Mouse (Mus musculus) G1E (cell line): ENCODE measurements around the gene H2al2a. TPM values are rescaled to one million over a fixed set of nuclear protein-coding genes. Genes with fewer than 3 reads are reported as not detected.

Experiments used
- ATAC-seq: 2 replicates; pipeline ENCODE4 v1.8.0; 2016; ENCODE audit warnings: mild to moderate bottlenecking; ENCODE audit not compliant: insufficient number of reproducible peaks, poor library complexity, low FRiP score, severe bottlenecking; ENCODE audit errors: extremely low read depth
- DNase-seq: peaks from one replicate; pipeline ENCODE4 v3.0.0; 2012; ENCODE audit warnings: low spot score
- H3K27me3 ChIP-seq: 2 replicates; pipeline ENCODE4 v1.6.1; 2012; ENCODE audit warnings: mild to moderate bottlenecking, low read length, inconsistent platforms; ENCODE audit not compliant: insufficient read depth
- H3K36me3 ChIP-seq: replicated peaks from 2 replicates; pipeline ENCODE3; 2012; ENCODE audit warnings: mild to moderate bottlenecking, inconsistent platforms
- H3K4me1 ChIP-seq: 2 replicates; pipeline ENCODE4 v1.6.1; 2012; ENCODE audit warnings: low read depth, low read length, inconsistent platforms, mixed read lengths; ENCODE audit not compliant: insufficient read depth
- H3K4me3 ChIP-seq: 2 replicates; pipeline ENCODE4 v1.5.1; 2012; ENCODE audit warnings: low read depth, mild to moderate bottlenecking, inconsistent platforms, low read length, moderate library complexity, mixed read lengths
- H3K9me3 ChIP-seq: replicated peaks from 2 replicates; pipeline ENCODE4 v1.6.1; 2012; ENCODE audit warnings: inconsistent platforms
- CTCF ChIP-seq: IDR thresholded peaks from 2 replicates; pipeline ENCODE4 v1.5.1; 2012; ENCODE audit warnings: low read depth, low read length, inconsistent platforms, mixed read lengths
- GATA1 ChIP-seq: IDR thresholded peaks from 2 replicates; pipeline ENCODE4 v1.6.1; 2012; ENCODE audit warnings: borderline replicate concordance, low read length, inconsistent platforms, mixed read lengths
- GATA2 ChIP-seq: IDR thresholded peaks from 2 replicates; pipeline ENCODE4 v1.6.1; 2012; ENCODE audit warnings: low read depth, low read length, inconsistent platforms, borderline replicate concordance
- POLR2AphosphoS5 ChIP-seq: IDR thresholded peaks from 2 replicates; pipeline ENCODE4 v1.6.1; 2012; ENCODE audit warnings: low read depth, low read length, inconsistent platforms; ENCODE audit not compliant: insufficient replicate concordance
- TAL1 ChIP-seq: conservative IDR thresholded peaks from 2 replicates; pipeline ENCODE4 v1.6.1; 2012; ENCODE audit warnings: low read depth, low read length, inconsistent platforms, mixed read lengths
- polyA plus RNA-seq: library from polyadenylated mRNA; stranded (reverse); fragments of >175 nt; gene quantifications from 2 replicates; pipeline ENCODE4 v1.2.3, GENCODE M21; 2012
- total RNA-seq, 2 experiments: library from RNA; stranded (forward) in 1 of 2; stranded (reverse) in 1 of 2; fragments of 200-1000 nt in 1 of 2; fragments of >200 nt in 1 of 2; fragmentation: Nextera tagmentation in 1 of 2; gene quantifications; 2 replicates each; pipeline ENCODE4 v1.2.3; 2014 to 2017

H2al2a gene
- total and polyA plus RNA-seq, 3 experiments: not detected

DNA sequence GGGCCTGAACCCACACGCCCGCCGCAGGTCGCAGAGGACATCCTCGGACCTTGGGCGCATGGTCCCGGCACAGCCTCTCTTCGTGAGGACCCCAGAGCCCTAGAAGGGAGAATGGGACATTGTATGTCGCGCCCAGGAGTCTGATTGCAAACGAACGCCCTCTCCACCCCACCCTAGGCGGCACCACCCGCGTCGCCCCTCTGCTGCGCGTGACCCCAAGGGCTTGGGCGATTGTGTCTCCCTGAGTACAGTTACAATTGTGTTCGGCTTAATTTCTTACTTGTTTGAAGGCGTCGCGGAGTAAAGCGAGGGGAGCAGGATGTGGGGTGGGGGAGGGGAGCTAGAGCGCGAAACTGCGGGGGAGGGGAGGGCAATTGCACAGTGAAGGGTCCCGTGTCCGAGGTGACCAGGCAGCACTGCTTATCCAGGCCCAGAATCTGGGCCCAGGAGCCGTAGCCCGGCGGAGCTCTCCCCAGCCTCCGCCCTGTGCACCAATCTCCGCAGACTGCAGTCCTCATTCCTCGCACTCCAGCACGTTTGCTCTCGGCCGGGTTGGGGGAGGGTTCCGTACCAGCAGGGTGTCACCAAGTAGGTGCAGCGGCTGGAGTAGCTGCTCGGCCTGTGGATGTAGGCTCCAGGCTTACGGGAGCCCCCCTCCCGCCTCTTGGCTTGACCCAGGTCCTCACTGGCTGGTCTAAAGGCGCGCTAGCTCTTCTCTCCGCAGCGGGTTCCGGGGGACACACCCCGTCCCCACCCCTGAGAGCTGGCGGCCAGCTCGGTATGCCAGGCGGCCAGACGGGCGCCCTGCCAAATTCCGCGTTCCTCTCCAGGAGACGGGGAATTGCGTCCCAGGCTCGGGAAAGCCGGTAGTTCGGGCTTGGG, 31.6 kb upstream of the H2al2a start:
- Histone ChIP-seq H3K27me3 (peaks cover 77% of the 10 kb centered on the region), H3K4me3 (peak overlapping the region; percentile 71), H3K9me3 (no peaks in the 10 kb centered on the region), H3K4me1 (peaks cover 46% of the 10 kb centered on the region), H3K36me3 (no peaks in the 10 kb centered on the region)
- DNase-seq (peak; percentile 38), ATAC-seq (peak; percentile 54)
- TF ChIP-seq GATA1 (no peak), POLR2AphosphoS5 (no peak), CTCF (no peak), TAL1 (no peak), GATA2 (no peak)

DNA sequence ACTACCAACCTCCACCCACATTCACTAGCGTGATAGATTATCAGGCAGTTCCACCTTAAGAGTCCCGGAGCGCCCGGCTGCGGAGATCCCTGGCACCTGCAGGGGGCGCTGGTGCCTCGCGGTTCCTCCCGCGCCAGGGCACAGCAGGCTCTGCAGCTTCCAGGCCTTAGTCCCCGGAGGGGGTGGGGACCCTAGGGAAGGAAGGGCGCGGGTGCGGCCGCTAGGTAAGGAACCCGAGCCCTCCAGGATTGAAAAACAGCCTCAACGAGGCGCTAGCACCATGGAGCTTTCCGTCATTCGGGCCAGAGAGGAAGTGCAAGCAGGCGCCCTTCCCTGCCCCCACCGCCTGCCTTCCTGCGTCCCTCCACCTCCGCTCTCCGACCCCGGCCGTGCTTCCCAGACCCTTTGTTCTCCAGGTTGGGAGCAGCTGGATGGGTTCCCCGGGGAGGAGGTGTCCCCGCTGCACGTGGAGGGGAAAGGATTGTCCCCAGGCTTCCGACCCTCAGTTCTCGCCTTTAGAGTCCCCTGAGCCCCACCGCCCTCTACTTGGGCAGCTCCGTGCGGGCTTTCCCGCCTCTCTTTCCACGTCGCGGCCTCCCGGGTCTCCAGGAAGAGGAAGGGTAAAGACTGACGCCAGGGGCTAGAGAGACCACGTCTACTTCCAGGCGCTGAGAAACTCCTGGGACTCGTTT, 30.8 kb upstream of the H2al2a start:
- Histone ChIP-seq H3K4me1 (peaks cover 46% of the 10 kb centered on the region), H3K9me3 (no peaks in the 10 kb centered on the region), H3K36me3 (no peaks in the 10 kb centered on the region), H3K4me3 (peak overlapping the region; percentile 71), H3K27me3 (peaks cover 72% of the 10 kb centered on the region)
- TF ChIP-seq GATA2 (no peak), GATA1 (no peak), CTCF (peak; percentile 70)
- ATAC-seq: peak; percentile 58
- peak; percentile 90 for DNase-seq

DNA sequence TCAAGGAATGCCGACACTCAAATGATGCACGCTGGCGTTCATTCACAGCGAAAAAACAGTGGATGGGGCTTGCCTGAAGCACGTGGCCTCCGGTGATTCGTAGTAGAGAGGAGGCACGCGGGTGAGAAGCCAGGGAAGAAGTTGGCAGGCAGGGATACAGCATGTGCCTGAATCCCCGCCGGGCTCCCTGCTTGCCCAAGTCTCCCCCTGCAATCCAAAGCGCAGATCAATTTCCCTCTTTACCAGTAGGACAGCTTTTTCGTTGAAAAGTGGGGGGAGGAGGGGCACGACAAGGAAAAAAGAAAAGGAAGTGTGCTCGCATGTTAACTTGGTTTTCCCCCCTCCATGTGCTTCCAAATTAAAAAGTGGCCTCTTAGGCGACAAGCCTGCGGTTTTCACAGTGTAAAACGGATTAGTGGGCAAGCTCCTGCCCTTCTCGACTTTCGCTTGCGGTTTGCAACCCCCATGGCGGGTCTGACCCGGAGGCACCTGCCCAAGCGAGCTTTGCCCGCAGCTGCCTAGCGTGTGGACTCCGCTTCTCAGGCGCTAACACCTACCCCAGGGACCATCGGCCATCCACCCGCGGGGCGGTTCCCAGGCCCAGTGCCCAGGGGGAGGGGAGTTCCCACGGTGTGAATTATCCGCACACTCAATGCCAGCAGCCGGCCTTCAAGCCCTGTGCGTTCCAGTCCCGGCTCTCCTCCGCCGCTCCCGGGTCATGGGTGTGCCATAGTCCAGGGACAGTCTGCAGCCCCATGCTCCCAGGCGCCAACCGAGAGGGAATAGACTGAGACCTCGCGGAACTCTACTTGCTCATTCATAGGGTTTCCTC, 29.6 kb upstream of the H2al2a start:
- ATAC-seq (no peak), DNase-seq (peak; percentile 16)

DNA sequence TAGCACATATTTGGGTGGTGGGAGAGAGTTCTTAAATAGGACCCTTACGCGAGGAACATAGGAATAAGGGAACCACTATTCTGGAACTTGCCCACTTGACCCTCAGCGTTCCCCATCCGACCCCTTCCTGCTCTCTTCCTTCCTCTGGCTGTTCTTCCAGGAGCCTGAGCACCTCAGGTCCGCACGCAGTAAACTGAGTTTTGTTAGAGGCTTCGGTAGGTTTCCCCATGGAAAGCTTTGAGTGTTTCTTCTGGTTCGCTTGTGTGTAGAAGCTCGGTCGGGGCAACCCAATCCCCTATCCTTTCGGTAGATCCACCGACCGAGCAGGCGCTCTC, 29.0 kb upstream of the H2al2a start:
- Histone ChIP-seq H3K36me3 (no peaks in the 10 kb centered on the region), H3K4me3 (peak overlapping the region; percentile 71; the same call in 1 of the 2 replicates), H3K9me3 (no peaks in the 10 kb centered on the region), H3K27me3 (peaks cover 54% of the 10 kb centered on the region), H3K4me1 (peaks cover 34% of the 10 kb centered on the region)
- TF ChIP-seq GATA2: no peak
- TF ChIP-seq POLR2AphosphoS5: no peak
- TF ChIP-seq CTCF: no peak
- TF ChIP-seq GATA1: no peak
- no peak for TF ChIP-seq TAL1
- ATAC-seq: no peak
- DNase-seq: no peak

More for the DNA sequence above, 29.6 kb upstream of the H2al2a start:
- Histone ChIP-seq H3K9me3 (no peaks in the 10 kb centered on the region), H3K4me3 (peak overlapping the region; percentile 71), H3K36me3 (no peaks in the 10 kb centered on the region), H3K27me3 (peaks cover 59% of the 10 kb centered on the region), H3K4me1 (peaks cover 38% of the 10 kb centered on the region)
- TF ChIP-seq GATA1 (no peak), GATA2 (no peak), POLR2AphosphoS5 (no peak), TAL1 (no peak), CTCF (no peak)

DNA sequence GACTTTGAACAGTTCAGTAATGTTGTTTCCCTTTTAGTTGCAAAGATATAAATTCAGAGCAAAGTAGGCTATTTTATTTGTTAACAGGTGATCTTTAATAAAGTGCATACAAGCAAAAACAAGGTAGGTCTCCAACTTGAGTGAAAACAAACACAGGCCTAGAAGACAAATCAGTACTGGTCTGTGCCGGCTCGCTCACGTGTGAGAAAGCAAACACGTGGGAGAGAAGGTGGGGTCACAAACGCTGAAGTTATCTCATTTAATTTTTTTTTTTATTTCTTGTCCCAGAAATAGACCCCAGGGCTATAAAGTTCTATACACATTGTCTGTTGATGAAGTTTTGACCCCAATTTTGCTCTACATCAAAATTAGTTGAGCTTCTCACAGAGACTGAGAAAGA, 28.4 kb upstream of the H2al2a start:
- TF ChIP-seq CTCF (no peak), GATA2 (no peak), TAL1 (no peak), GATA1 (no peak), POLR2AphosphoS5 (no peak)
- DNase-seq (no peak), ATAC-seq (no peak)
- H3K9me3 ChIP-seq: no peaks in the 10 kb centered on the region
- H3K4me1 ChIP-seq: peaks cover 34% of the 10 kb centered on the region
- peaks cover 50% of the 10 kb centered on the region for H3K27me3 ChIP-seq
- no peaks in the 10 kb centered on the region for H3K36me3 ChIP-seq
- no peak overlapping the region for H3K4me3 ChIP-seq

DNA sequence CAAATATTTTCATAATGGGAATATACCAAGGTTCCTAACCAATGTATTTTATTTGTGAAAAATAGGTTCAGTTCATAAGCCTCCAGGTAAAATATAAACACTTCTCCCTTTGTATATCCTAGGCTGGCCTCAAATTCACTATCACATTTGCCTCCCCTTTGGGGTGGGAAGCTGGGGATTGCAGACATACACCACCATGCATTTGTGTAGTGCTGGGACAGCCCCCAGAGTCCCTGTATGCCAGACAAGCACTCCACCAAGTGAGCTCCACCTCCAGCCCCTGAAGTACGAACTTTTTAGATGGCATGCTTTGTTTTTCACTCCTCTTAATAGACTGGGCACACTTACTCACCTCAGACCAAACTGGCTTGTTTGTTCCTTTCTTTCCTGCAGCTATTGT, 26.1 kb upstream of the H2al2a start:
- Histone ChIP-seq H3K9me3 (no peaks in the 10 kb centered on the region), H3K27me3 (peaks cover 33% of the 10 kb centered on the region), H3K4me1 (peaks cover 22% of the 10 kb centered on the region), H3K4me3 (no peak overlapping the region), H3K36me3 (no peaks in the 10 kb centered on the region)
- ATAC-seq: no peak
- TF ChIP-seq TAL1 (no peak), POLR2AphosphoS5 (no peak), CTCF (no peak), GATA2 (no peak), GATA1 (no peak)
- DNase-seq: no peak
